Mouse (Mus musculus) heart, embryonic 13.5 days (tissue): Measurements from ENCODE around the gene Cdk2. TPM values are rescaled to one million over a fixed set of nuclear protein-coding genes. Genes with fewer than 3 reads are reported as not detected.
A peak's percentile ranks its signal among the peaks of the same experiment; 100 is the strongest.

ENCODE experiments used
- ATAC-seq: fragments of 200-750 bp; cut with Nextera tagmentation; 2 replicates; pipeline ENCODE4 v1.8.0; 2017; ENCODE audit warnings: moderate TSS enrichment; ENCODE audit not compliant: insufficient number of reproducible peaks, low FRiP score, low TSS enrichment; ENCODE audit errors: extremely low read depth
- H3K27ac ChIP-seq: fragments of 300-500 bp; sonication (generic); replicated peaks from 2 replicates; pipeline ENCODE4 v1.5.1; 2015; ENCODE audit warnings: moderate library complexity, mild to moderate bottlenecking, inconsistent platforms
- H3K27me3 ChIP-seq: fragments of 300-500 bp; sonication (generic); replicated peaks from 2 replicates; pipeline ENCODE4 v1.6.1; 2015; ENCODE audit warnings: mild to moderate bottlenecking, inconsistent platforms
- H3K36me3 ChIP-seq: fragments of 300-500 bp; sonication (generic); 2 replicates; pipeline ENCODE4 v1.6.1; 2015; ENCODE audit warnings: mild to moderate bottlenecking, inconsistent platforms
- H3K4me1 ChIP-seq: fragments of 300-500 bp; sonication (generic); 2 replicates; pipeline ENCODE4 v1.6.1; 2015; ENCODE audit warnings: inconsistent platforms
- H3K4me2 ChIP-seq: fragments of 300-500 bp; sonication (generic); 2 replicates; pipeline ENCODE4 v1.6.1; 2015; ENCODE audit warnings: inconsistent platforms, mild to moderate bottlenecking, moderate library complexity
- H3K4me3 ChIP-seq: fragments of 300-500 bp; sonication (generic); 2 replicates; pipeline ENCODE4 v1.5.1; 2015; ENCODE audit warnings: moderate library complexity, mild to moderate bottlenecking, inconsistent platforms
- H3K9ac ChIP-seq: fragments of 300-500 bp; sonication (generic); 2 replicates; pipeline ENCODE4 v1.6.1; 2015; ENCODE audit warnings: inconsistent platforms, mild to moderate bottlenecking, moderate library complexity
- H3K9me3 ChIP-seq: fragments of 300-500 bp; sonication (generic); 2 replicates; pipeline ENCODE4 v1.6.1; 2016; ENCODE audit warnings: inconsistent platforms
- WGBS: fragments of 180-500 bp; shearing (Covaris S2); methylation state at CpG from one replicate; pipeline ENCODE4 v1.1.7; 2015; ENCODE audit warnings: mixed read lengths; 5-methylcytosine and 5-hydroxymethylcytosine counted together
- polyA plus RNA-seq: library from polyadenylated mRNA; unstranded; fragments of >200 nt; fragmentation: Nextera tagmentation; extraction: Ambion mirVana; gene quantifications from 2 replicates; pipeline ENCODE4 v1.2.1, GENCODE M21; 2015

Gene Cdk2
- polyA plus RNA-seq, 1 experiment from 2014 or later = 86.6 TPM

- no peak overlapping the region for H3K4me3 ChIP-seq
- H3K9ac ChIP-seq = peak overlapping the region; percentile 65
- no peak for ATAC-seq
- peak overlapping the region; percentile 74; the same call in 1 of the 2 replicates for H3K4me2 ChIP-seq
- no peaks in the 10 kb centered on the region for H3K27me3 ChIP-seq
- H3K36me3 ChIP-seq = peaks cover 57% of the 10 kb centered on the region
- peaks cover 51% of the 10 kb centered on the region for H3K4me1 ChIP-seq
- H3K9me3 ChIP-seq = no peaks in the 10 kb centered on the region
- 0 out of 2 replicates have a peak overlapping the region, but pooled peaks have one; percentile 21 for H3K27ac ChIP-seq
- 50% methylated on average over 6 of the region's 6 CpGs for WGBS
These were observed 2.4 kb downstream of the Cdk2 start for GRCm38 (mm10) chr10:128702328-128703007.

- Histone ChIP-seq H3K27ac (no peak overlapping the region), H3K4me2 (no peak overlapping the region), H3K4me1 (peaks cover 52% of the 10 kb centered on the region), H3K27me3 (no peaks in the 10 kb centered on the region), H3K4me3 (no peak overlapping the region), H3K9ac (no peak overlapping the region), H3K9me3 (no peaks in the 10 kb centered on the region), H3K36me3 (peaks cover 59% of the 10 kb centered on the region)
- ATAC-seq = no peak
- WGBS = 89% methylated on average over 5 of the region's 5 CpGs
These were observed 4.1 kb downstream of the Cdk2 start for GRCm38 (mm10) chr10:128700712-128701111.

- ATAC-seq = no peak
- WGBS = 48% methylated on average over 11 of the region's 11 CpGs
- Histone ChIP-seq H3K9me3 (no peaks in the 10 kb centered on the region), H3K27me3 (no peaks in the 10 kb centered on the region), H3K4me2 (peak overlapping the region; percentile 22), H3K4me1 (peaks cover 53% of the 10 kb centered on the region), H3K36me3 (peaks cover 59% of the 10 kb centered on the region), H3K4me3 (no peak overlapping the region), H3K27ac (peak overlapping the region; percentile 72), H3K9ac (peak overlapping the region; percentile 55; the same call in 1 of the 2 replicates)
These were observed 5.2 kb downstream of the Cdk2 start for GRCm38 (mm10) chr10:128699611-128700010.

GRCm38 (mm10) chr10:128699006-128699405 lies 5.8 kb downstream of the Cdk2 start:
- H3K36me3 ChIP-seq = peaks cover 59% of the 10 kb centered on the region

GRCm38 (mm10) chr10:128697072-128697725 lies 7.6 kb downstream of the Cdk2 start:
- peak overlapping the region; percentile 58; the same call in 1 of the 2 replicates for H3K9ac ChIP-seq
- H3K36me3 ChIP-seq = peaks cover 46% of the 10 kb centered on the region
- H3K27ac ChIP-seq = peak overlapping the region; percentile 76
- no peaks in the 10 kb centered on the region for H3K27me3 ChIP-seq
- no peak for ATAC-seq
- peak overlapping the region; percentile 71 for H3K4me2 ChIP-seq
- 80% methylated on average over 6 of the region's 6 CpGs for WGBS
- peaks cover 42% of the 10 kb centered on the region for H3K4me1 ChIP-seq
- H3K9me3 ChIP-seq = no peaks in the 10 kb centered on the region
- H3K4me3 ChIP-seq = 0 out of 2 replicates have a peak overlapping the region, but pooled peaks have one; percentile 44

More at GRCm38 (mm10) chr10:128699006-128699405, 5.8 kb downstream of the Cdk2 start:
- Histone ChIP-seq H3K27ac (peak overlapping the region; percentile 72), H3K9me3 (no peaks in the 10 kb centered on the region), H3K4me1 (peaks cover 56% of the 10 kb centered on the region), H3K4me3 (no peak overlapping the region), H3K4me2 (0 out of 2 replicates have a peak overlapping the region, but pooled peaks have one; percentile 22), H3K27me3 (no peaks in the 10 kb centered on the region), H3K9ac (peak overlapping the region; percentile 55)
- WGBS = 79% methylated on average over 5 of the region's 5 CpGs
- ATAC-seq = no peak

- no peaks in the 10 kb centered on the region for H3K27me3 ChIP-seq
- WGBS = under 1% methylated on average over 40 of the region's 40 CpGs
- H3K4me1 ChIP-seq = peaks cover 41% of the 10 kb centered on the region
- peak within 1 kb of the TSS; percentile 91 for H3K4me3 ChIP-seq
- peaks cover 36% of the 10 kb centered on the region for H3K36me3 ChIP-seq
- H3K9ac ChIP-seq = peak within 1 kb of the TSS; percentile 97
- ATAC-seq = peak; percentile 97
- peak within 1 kb of the TSS; percentile 71 for H3K4me2 ChIP-seq
- no peaks in the 10 kb centered on the region for H3K9me3 ChIP-seq
- H3K27ac ChIP-seq = peak within 1 kb of the TSS; percentile 99
These were observed 8.6 kb downstream of the Cdk2 start, which contains the start of gene Rab5b for GRCm38 (mm10) chr10:128695992-128696807. Gene Rab5b, minus strand, starts transcription at chr10:128696264.

- WGBS = under 1% methylated on average over 22 of the region's 22 CpGs
- peak overlapping the region; percentile 70 for H3K4me2 ChIP-seq
These were observed 9.3 kb downstream of the Cdk2 start for GRCm38 (mm10) chr10:128695411-128695991.

GRCm38 (mm10) chr10:128674469-128675008 lies 30.3 kb downstream of the Cdk2 start:
- H3K9me3 ChIP-seq = no peaks in the 10 kb centered on the region
- H3K4me3 ChIP-seq = peak overlapping the region; percentile 77
- 0 out of 2 replicates have a peak, but pooled peaks cover 6% of the 10 kb centered on the region for H3K27me3 ChIP-seq
- under 1% methylated on average over 9 of the region's 9 CpGs for WGBS
- peaks cover 12% of the 10 kb centered on the region for H3K4me1 ChIP-seq
- H3K9ac ChIP-seq = peak overlapping the region; percentile 84
- H3K4me2 ChIP-seq = peak overlapping the region; percentile 85
- no peak for ATAC-seq
- H3K36me3 ChIP-seq = peaks cover 25% of the 10 kb centered on the region
- peak overlapping the region; percentile 55 for H3K27ac ChIP-seq

More at GRCm38 (mm10) chr10:128695411-128695991, 9.3 kb downstream of the Cdk2 start:
- Histone ChIP-seq H3K4me1 (peaks cover 41% of the 10 kb centered on the region), H3K36me3 (peaks cover 29% of the 10 kb centered on the region), H3K9ac (peak overlapping the region; percentile 97), H3K27me3 (no peaks in the 10 kb centered on the region), H3K4me3 (peak overlapping the region; percentile 91), H3K27ac (peak overlapping the region; percentile 99), H3K9me3 (no peaks in the 10 kb centered on the region)
- no peak; the same call in 1 of the 2 replicates for ATAC-seq

GRCm38 (mm10) chr10:128673763-128674468 lies 30.9 kb downstream of the Cdk2 start, which contains the start of gene Suox:
Gene Suox, minus strand, starts transcription at chr10:128674073.
- Histone ChIP-seq H3K9me3 (no peaks in the 10 kb centered on the region), H3K4me2 (peak within 1 kb of the TSS; percentile 85)
- WGBS = under 1% methylated on average over 60 of the region's 60 CpGs

GRCm38 (mm10) chr10:128671148-128671547 lies 33.7 kb downstream of the Cdk2 start:
- Histone ChIP-seq H3K4me3 (no peak overlapping the region), H3K9ac (no peak overlapping the region), H3K36me3 (peaks cover 13% of the 10 kb centered on the region; the same call in 1 of the 2 replicates), H3K4me1 (peaks cover 21% of the 10 kb centered on the region), H3K4me2 (no peak overlapping the region), H3K27ac (no peak overlapping the region), H3K27me3 (0 out of 2 replicates have a peak, but pooled peaks cover 6% of the 10 kb centered on the region), H3K9me3 (no peaks in the 10 kb centered on the region)
- no peak for ATAC-seq
- whole genome bisulfite sequencing = 85% methylated on average over 9 of the region's 9 CpGs

More at GRCm38 (mm10) chr10:128673763-128674468, 30.9 kb downstream of the Cdk2 start, which contains the start of gene Suox:
- ATAC-seq = peak; percentile 89
- Histone ChIP-seq H3K9ac (peak within 1 kb of the TSS; percentile 84), H3K4me3 (peak within 1 kb of the TSS; percentile 77), H3K27me3 (0 out of 2 replicates have a peak, but pooled peaks cover 6% of the 10 kb centered on the region), H3K4me1 (peaks cover 15% of the 10 kb centered on the region), H3K36me3 (peaks cover 19% of the 10 kb centered on the region; the same call in 1 of the 2 replicates), H3K27ac (peak within 1 kb of the TSS; percentile 55)
